Mouse (Mus musculus) forebrain, embryonic 11.5 days (tissue): Measurements from ENCODE around the gene Rhbdf2. TPM values are rescaled to one million over a fixed set of nuclear protein-coding genes. Genes with fewer than 3 reads are reported as not detected.

ENCODE experiments used
- ATAC-seq: fragments of 200-750 bp; cut with Nextera tagmentation; replicated peaks from 2 replicates; pipeline ENCODE4 v1.8.0; 2017; ENCODE audit warnings: moderate TSS enrichment; ENCODE audit not compliant: low FRiP score
- DNase-seq: peaks from one replicate; pipeline ENCODE4 v3.0.0-alpha.2; 2017; ENCODE audit warnings: low spot score
- H3K27ac ChIP-seq: fragments of 300-500 bp; sonication (generic); 2 replicates; pipeline ENCODE4 v1.5.1; 2014; ENCODE audit warnings: low read depth, low read length
- H3K27me3 ChIP-seq: fragments of 300-500 bp; sonication (generic); 2 replicates; pipeline ENCODE4 v1.6.1; 2014; ENCODE audit warnings: mild to moderate bottlenecking, low read length, mixed read lengths; ENCODE audit not compliant: control insufficient read depth, insufficient read depth
- H3K36me3 ChIP-seq: fragments of 300-500 bp; sonication (generic); 2 replicates; pipeline ENCODE4 v1.6.1; 2014; ENCODE audit warnings: mild to moderate bottlenecking, low read length, moderate library complexity, mixed read lengths; ENCODE audit not compliant: control insufficient read depth, insufficient read depth
- H3K4me1 ChIP-seq: fragments of 300-500 bp; sonication (generic); replicated peaks from 2 replicates; pipeline ENCODE4 v1.6.1; 2014; ENCODE audit warnings: low read length, mixed read lengths; ENCODE audit not compliant: control insufficient read depth, insufficient read depth
- H3K4me2 ChIP-seq: fragments of 300-500 bp; sonication (generic); 2 replicates; pipeline ENCODE4 v1.6.1; 2014; ENCODE audit warnings: low read depth, mild to moderate bottlenecking, low read length, moderate library complexity, mixed read lengths; ENCODE audit not compliant: severe bottlenecking
- H3K4me3 ChIP-seq: fragments of 300-500 bp; sonication (generic); 2 replicates; pipeline ENCODE4 v1.5.1; 2014; ENCODE audit warnings: low read depth, low read length
- H3K9ac ChIP-seq: fragments of 300-500 bp; sonication (generic); 2 replicates; pipeline ENCODE4 v1.6.1; 2014; ENCODE audit warnings: low read length
- H3K9me3 ChIP-seq: fragments of 300-500 bp; sonication (generic); 2 replicates; pipeline ENCODE4 v1.6.1; 2016; ENCODE audit warnings: low read length, mixed read lengths; ENCODE audit not compliant: control insufficient read depth
- WGBS: fragments of 180-500 bp; shearing (Covaris S2); extraction: QIAGEN DNeasy Blood & Tissue Kit; methylation state at CpG from one replicate; pipeline ENCODE4 v1.1.7; 2014; 5-methylcytosine and 5-hydroxymethylcytosine counted together
- polyA plus RNA-seq: library from polyadenylated mRNA; unstranded; fragments of >200 nt; fragmentation: Nextera tagmentation; extraction: Ambion mirVana; gene quantifications from 2 replicates; pipeline ENCODE4 v1.2.1, GENCODE M21; 2014

Gene Rhbdf2
- polyA plus RNA-seq, 1 experiment from 2014 or later = 2.7 TPM

DNA sequence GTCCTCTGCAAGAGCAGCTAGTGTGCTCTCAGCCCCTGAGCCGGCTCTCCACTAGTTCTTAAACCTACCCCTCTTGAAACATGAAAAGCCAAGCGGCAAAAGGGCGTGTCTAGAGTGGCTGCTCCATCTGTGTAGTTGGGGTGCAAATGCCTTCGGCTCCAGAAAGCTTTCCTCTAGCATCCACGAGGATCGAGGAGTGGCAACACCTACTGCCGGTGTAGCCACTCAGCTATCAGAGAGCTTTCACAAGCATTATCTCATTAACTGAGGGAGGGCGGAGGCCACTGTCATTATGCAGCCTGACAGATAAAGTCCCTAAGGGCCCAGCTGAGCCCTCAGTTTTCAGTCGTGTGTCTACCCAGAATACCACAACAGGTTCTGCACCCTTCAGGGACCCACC is 6.7 kb downstream of the Rhbdf2 start:
- DNase-seq = no peak
- Histone ChIP-seq H3K4me1 (peaks cover 12% of the 10 kb centered on the region; the same call in 1 of the 2 replicates), H3K27me3 (peaks cover 10% of the 10 kb centered on the region; the same call in 1 of the 2 replicates), H3K27ac (no peak overlapping the region), H3K4me2 (no peak overlapping the region), H3K4me3 (no peak overlapping the region), H3K36me3 (no peaks in the 10 kb centered on the region), H3K9me3 (no peaks in the 10 kb centered on the region), H3K9ac (no peak overlapping the region)
- WGBS = 47% methylated on average over 9 of the region's 9 CpGs
- no peak for ATAC-seq

DNA sequence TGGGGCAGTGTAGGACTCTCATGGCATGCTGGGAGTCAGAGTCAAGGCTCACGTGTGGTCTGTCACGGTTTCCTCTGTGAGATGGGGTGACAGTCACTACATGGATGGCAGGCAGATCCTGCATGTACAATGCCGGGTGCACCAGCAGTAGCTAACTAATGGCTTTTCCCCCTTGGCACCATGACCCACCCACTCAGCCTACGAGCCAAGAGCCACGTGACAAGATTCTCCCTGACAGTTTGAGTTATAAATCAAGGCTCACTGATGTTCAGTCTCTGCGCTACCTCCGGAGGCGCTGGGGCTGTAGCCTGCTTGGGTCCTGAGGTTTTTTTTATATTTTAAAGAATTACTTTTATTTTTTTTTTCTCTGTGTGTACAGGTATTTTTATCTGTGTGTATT is 7.3 kb downstream of the Rhbdf2 start:
- H3K9ac ChIP-seq = no peak overlapping the region
- H3K4me1 ChIP-seq = peaks cover 12% of the 10 kb centered on the region; the same call in 1 of the 2 replicates
- no peak overlapping the region for H3K4me2 ChIP-seq
- H3K27ac ChIP-seq = no peak overlapping the region
- no peak for DNase-seq
- H3K36me3 ChIP-seq = no peaks in the 10 kb centered on the region
- H3K27me3 ChIP-seq = peaks cover 10% of the 10 kb centered on the region; the same call in 1 of the 2 replicates
- no peak overlapping the region for H3K4me3 ChIP-seq
- 87% methylated on average over 8 of the region's 8 CpGs for WGBS
- no peak for ATAC-seq
- no peaks in the 10 kb centered on the region for H3K9me3 ChIP-seq

DNA sequence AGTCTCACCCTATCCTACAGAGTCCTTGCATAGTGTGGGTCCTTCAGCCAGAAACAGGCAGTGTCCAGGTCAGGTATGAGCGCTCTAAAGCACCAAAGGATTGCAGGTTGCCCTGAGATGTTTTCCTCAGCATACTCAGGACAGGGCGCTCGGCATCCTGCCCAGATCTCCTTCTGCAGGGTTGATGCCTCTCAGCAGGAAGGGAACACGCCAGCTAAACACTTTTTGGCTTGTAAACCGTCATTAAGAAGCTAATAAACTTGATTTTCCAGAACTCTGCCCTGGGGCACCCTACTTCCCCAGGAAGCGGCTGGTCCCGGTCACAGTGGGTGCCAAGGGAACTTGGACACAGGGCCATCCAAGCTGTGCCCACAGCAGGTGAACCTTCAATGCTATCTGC is 7.7 kb downstream of the Rhbdf2 start:
- 94% methylated on average over 7 of the region's 7 CpGs for WGBS
- DNase-seq = no peak
- H3K9me3 ChIP-seq = no peaks in the 10 kb centered on the region
- no peaks in the 10 kb centered on the region for H3K36me3 ChIP-seq
- no peak overlapping the region for H3K4me3 ChIP-seq
- no peak overlapping the region for H3K27ac ChIP-seq
- no peak for ATAC-seq
- peaks cover 10% of the 10 kb centered on the region; the same call in 1 of the 2 replicates for H3K27me3 ChIP-seq
- no peak overlapping the region for H3K4me2 ChIP-seq
- peaks cover 12% of the 10 kb centered on the region; the same call in 1 of the 2 replicates for H3K4me1 ChIP-seq
- no peak overlapping the region for H3K9ac ChIP-seq

DNA sequence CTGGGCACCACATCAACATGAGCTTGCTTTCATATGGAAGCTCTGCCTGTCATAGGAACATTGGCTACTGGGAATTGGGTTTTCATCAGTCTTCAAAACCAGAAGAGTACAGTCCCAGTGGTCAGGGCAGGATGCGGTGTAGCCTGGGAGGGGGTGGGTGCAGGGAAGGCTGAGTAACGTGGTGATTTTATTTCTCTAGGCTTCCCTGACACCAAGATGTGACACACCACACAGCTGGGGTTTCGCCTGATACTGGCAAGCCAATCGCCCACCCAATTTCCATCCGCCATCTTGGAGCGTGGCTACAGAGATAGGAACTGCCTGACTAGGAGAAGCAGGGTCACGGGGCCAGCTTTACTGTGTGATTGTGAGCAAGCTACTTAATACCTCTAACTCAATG is 8.2 kb downstream of the Rhbdf2 start:
- WGBS = 93% methylated on average over 7 of the region's 7 CpGs
- DNase-seq (no peak), ATAC-seq (no peak)
- H3K9ac ChIP-seq = no peak overlapping the region
- no peak overlapping the region for H3K4me2 ChIP-seq
- no peaks in the 10 kb centered on the region for H3K9me3 ChIP-seq
- no peak overlapping the region for H3K4me3 ChIP-seq
- peaks cover 7% of the 10 kb centered on the region; the same call in 1 of the 2 replicates for H3K4me1 ChIP-seq
- H3K27me3 ChIP-seq = peaks cover 7% of the 10 kb centered on the region; the same call in 1 of the 2 replicates
- H3K27ac ChIP-seq = no peak overlapping the region
- no peaks in the 10 kb centered on the region for H3K36me3 ChIP-seq

DNA sequence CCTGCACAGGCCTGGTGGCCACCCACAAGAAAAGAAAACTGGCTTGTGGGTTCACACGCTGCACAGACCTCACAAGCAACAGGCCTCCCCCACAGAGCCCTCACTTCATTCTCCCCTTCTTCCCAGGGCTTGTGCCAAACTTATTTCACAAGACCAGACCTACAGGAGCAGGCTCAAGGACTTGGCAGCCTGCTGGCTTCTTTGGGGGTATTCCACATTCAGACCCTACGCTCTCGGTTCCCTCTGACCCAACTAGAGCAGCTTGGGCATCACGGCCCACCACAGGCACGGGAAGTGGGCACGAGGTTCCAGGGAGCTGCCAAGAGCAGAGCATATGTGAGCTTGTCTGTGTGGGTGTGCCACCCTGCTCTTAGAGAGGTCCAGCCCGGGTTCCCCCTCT is 9.2 kb downstream of the Rhbdf2 start:
- Histone ChIP-seq H3K27ac (no peak overlapping the region), H3K4me2 (no peak overlapping the region), H3K9me3 (no peaks in the 10 kb centered on the region), H3K4me1 (0 out of 2 replicates have a peak, but pooled peaks cover 5% of the 10 kb centered on the region), H3K27me3 (no peaks in the 10 kb centered on the region), H3K9ac (no peak overlapping the region), H3K4me3 (no peak overlapping the region), H3K36me3 (no peaks in the 10 kb centered on the region)
- no peak for ATAC-seq
- WGBS = 92% methylated on average over 7 of the region's 7 CpGs
- no peak for DNase-seq

DNA sequence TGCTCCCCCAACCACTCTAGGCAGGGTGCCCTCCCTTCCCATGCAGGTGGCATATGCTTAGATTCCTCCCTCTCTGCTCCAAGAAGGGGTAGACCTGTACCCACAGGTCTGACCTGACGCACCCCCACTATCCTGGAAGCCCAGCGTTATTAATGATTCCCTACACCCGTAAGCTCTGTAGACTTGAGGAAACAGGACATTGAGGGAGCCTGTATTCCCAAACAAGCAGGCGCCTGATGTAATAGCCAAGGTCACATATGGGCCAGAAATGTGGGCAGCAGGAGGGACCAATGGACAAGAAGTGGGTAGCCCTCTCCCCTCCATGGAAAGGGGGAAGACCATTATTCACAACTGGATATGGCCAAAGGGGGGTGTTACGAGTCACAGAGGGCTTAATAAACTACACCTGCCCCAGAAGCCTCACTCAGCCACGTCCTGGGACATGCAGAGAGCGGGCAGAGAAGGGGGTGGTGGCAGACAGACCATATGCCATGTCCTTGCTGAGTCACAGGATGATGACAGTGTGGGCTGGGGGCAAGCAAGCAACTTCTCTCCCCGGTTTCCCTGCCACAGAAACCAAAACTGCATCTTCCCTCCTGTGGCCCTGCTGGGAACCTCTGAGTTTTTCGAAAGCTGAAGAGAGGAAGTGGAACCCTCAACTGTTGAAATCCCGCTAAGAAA is 10.2 kb downstream of the Rhbdf2 start:
- Histone ChIP-seq H3K9ac (no peak overlapping the region), H3K4me1 (0 out of 2 replicates have a peak, but pooled peaks cover 5% of the 10 kb centered on the region), H3K27ac (no peak overlapping the region), H3K36me3 (no peaks in the 10 kb centered on the region), H3K4me2 (no peak overlapping the region), H3K4me3 (no peak overlapping the region), H3K9me3 (no peaks in the 10 kb centered on the region), H3K27me3 (no peaks in the 10 kb centered on the region)
- DNase-seq (no peak), ATAC-seq (no peak)
- 78% methylated on average over 10 of the region's 10 CpGs for WGBS

DNA sequence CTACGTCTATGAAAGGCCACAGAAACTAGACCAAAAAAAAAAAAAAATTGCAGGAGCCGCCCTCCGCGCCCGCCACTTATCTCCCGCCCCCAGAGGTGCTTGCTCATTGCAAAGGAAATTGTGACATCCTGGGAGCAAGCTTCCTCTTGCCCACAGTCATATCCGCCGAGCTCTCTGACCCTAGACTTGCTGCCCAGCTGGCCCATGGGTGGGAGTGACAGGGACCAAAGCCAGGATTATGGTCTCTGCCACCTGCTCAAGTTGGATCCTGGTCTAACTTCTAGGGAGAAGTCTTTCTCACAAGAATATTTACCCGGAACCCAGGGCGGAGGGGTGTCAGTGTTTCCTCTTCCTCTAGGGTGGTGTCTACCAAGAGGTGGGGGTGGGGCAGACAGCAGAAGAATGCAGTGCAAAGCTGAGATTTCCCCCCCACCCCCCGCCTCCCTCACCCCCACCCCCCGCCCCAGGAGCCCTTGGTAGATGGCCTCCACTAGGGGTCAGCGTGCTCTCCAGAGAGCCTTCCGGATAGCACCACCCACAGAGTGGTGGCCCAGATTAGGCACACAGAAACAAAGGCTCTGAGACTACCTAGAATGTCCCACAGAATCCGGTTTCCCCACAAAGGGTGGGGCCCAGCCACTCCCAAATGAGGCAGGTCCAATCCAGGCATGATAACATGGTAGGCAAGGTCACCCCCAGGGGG is 10.9 kb downstream of the Rhbdf2 start:
- H3K4me2 ChIP-seq = no peak overlapping the region
- WGBS = 51% methylated on average over 14 of the region's 15 CpGs
- DNase-seq = no peak
- no peak for ATAC-seq
- no peaks in the 10 kb centered on the region for H3K9me3 ChIP-seq
- H3K27me3 ChIP-seq = no peaks in the 10 kb centered on the region
- H3K9ac ChIP-seq = no peak overlapping the region
- H3K36me3 ChIP-seq = no peaks in the 10 kb centered on the region
- H3K4me1 ChIP-seq = 0 out of 2 replicates have a peak, but pooled peaks cover 5% of the 10 kb centered on the region
- H3K27ac ChIP-seq = no peak overlapping the region
- H3K4me3 ChIP-seq = no peak overlapping the region

DNA sequence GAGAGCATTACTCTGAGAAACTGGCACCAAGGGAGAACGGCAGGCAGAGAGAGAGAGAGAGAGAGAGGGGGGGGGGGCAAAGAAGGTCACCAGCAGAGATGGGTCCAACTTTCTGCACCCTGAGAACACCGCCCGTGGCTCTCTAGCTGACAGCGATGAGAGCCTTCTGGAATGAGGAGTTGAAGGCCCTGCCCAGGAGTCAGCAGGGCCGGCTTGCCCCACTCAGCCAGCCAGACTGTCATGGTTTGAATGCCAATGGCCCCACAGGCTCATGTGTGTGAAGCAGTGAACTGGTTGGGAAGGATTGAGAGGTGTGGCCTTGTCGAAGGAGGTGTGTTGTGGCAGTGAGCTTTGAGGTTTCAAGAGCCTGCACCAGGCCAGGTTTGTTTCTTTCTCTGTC is 13.6 kb downstream of the Rhbdf2 start:
- no peaks in the 10 kb centered on the region for H3K9me3 ChIP-seq
- WGBS = 94% methylated on average over 6 of the region's 6 CpGs
- no peak overlapping the region for H3K9ac ChIP-seq
- H3K27ac ChIP-seq = no peak overlapping the region
- DNase-seq = no peak
- H3K36me3 ChIP-seq = no peaks in the 10 kb centered on the region
- H3K4me1 ChIP-seq = 0 out of 2 replicates have a peak, but pooled peaks cover 1% of the 10 kb centered on the region
- H3K4me3 ChIP-seq = no peak overlapping the region
- ATAC-seq = no peak
- H3K4me2 ChIP-seq = no peak overlapping the region
- no peaks in the 10 kb centered on the region for H3K27me3 ChIP-seq
